Mouse (Mus musculus) E14TG2a.4 (cell line): ENCODE measurements around the gene Ktn1.

Experiments used
- H3K27me3 ChIP-seq: 2 replicates; pipeline ENCODE4 v1.6.1; 2014; ENCODE audit warnings: low read length, control low read depth; ENCODE audit not compliant: insufficient read depth
- H3K36me3 ChIP-seq: 2 replicates; pipeline ENCODE4 v1.6.1; 2014; ENCODE audit warnings: low read length, control low read depth; ENCODE audit not compliant: insufficient read depth
- H3K4me1 ChIP-seq: replicated peaks from 2 replicates; pipeline ENCODE4 v1.6.1; 2014; ENCODE audit warnings: low read depth, low read length, control low read depth
- H3K4me3 ChIP-seq: replicated peaks from 2 replicates; pipeline ENCODE4 v1.5.1; 2014; ENCODE audit warnings: mild to moderate bottlenecking, low read length
- H3K9me3 ChIP-seq: 2 replicates; pipeline ENCODE4 v1.6.1; 2014; ENCODE audit warnings: low read length, control low read depth
- CTCF ChIP-seq: conservative IDR thresholded peaks from 2 replicates; pipeline ENCODE4 v1.5.1; 2014; ENCODE audit warnings: low read length
- NANOG ChIP-seq: IDR thresholded peaks from 2 replicates; pipeline ENCODE4 v1.6.1; 2014; ENCODE audit warnings: borderline replicate concordance, low read length, mixed read lengths
- POU5F1 ChIP-seq: IDR thresholded peaks from 2 replicates; pipeline ENCODE4 v1.6.1; 2014; ENCODE audit warnings: low read length, borderline replicate concordance

Ktn1 gene

DNA sequence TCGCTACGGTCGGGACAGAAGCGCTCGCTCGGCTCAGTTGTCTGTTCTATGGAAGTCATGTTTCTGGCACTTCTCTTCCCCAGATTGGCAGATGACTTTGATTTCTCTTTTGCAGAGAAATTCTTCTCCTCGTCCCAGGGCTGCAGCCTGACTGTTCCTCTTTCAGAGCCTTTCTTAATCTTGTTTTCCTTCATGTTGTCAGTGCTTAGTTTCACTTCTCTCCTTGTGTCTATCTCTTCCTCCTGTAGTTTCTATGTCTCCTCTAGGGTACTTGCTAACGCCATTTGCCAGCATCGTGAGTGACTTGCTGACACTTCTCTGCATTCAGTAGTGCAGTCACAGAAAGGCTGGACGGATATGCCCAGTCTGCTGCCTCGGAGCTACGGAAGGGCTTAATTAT is 87.1 kb downstream of the Ktn1 start:
- Histone ChIP-seq H3K4me1 (no peaks in the 10 kb centered on the region), H3K4me3 (no peak overlapping the region), H3K27me3 (no peaks in the 10 kb centered on the region), H3K36me3 (peaks cover 93% of the 10 kb centered on the region), H3K9me3 (no peaks in the 10 kb centered on the region)
- TF ChIP-seq NANOG (no peak), POU5F1 (no peak), CTCF (no peak)

DNA sequence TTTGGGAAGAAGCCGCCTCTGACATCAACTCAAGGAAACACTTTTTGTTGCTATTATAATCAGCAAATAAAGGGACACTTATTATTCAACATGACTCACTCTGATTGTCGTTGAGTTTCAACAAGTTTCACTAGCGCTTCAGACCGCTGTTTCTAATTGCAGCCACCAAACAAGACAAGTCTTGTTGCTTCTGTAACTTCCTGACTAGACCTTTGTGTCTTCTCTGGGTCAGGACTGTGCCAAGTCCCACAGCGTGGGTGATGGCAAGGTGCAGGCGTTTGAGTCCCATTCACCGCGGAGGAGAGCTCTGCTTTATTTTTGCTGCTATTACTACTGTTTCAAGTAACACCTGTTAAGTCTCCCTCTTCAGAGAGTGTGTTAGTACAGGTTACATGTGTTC is 88.2 kb downstream of the Ktn1 start:
- Histone ChIP-seq H3K36me3 (peaks cover 95% of the 10 kb centered on the region), H3K27me3 (no peaks in the 10 kb centered on the region), H3K9me3 (no peaks in the 10 kb centered on the region), H3K4me3 (no peak overlapping the region), H3K4me1 (no peaks in the 10 kb centered on the region)
- TF ChIP-seq NANOG (no peak), CTCF (no peak), POU5F1 (no peak)

DNA sequence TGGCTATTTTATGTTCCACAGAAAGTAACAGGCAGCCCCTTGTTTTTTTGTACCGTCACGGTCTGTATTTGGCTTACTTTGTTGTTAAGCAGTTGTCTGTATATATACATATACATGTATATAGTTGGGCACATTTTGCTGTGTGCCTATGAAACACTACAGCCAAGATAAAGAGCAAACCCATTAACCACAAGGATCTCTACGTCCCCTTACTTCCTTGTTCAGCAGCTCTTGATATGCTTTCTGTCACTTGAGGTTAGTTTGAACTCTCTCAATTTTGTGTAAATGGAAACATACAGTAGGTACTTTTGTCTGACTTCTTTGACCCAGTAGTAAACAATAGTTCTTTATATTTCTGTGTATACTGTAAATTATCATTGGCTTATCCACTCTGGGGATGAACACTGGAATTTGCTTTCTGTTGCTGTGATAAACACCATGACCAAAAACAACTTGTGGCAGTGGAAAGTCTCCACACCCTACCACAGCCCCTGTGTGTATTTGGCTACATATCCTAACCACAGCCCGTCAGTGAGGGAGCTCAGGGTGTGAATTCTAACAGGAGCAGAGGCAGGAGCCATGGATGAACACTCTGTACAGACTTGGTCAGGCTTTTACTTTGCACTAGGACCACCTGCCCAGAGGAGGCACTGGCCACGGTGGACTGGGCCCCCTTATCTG is 92.2 kb downstream of the Ktn1 start:
- Histone ChIP-seq H3K36me3 (peaks cover 71% of the 10 kb centered on the region), H3K4me1 (no peaks in the 10 kb centered on the region), H3K9me3 (no peaks in the 10 kb centered on the region), H3K27me3 (no peaks in the 10 kb centered on the region), H3K4me3 (no peak overlapping the region)
- TF ChIP-seq CTCF (no peak), POU5F1 (no peak), NANOG (no peak)

DNA sequence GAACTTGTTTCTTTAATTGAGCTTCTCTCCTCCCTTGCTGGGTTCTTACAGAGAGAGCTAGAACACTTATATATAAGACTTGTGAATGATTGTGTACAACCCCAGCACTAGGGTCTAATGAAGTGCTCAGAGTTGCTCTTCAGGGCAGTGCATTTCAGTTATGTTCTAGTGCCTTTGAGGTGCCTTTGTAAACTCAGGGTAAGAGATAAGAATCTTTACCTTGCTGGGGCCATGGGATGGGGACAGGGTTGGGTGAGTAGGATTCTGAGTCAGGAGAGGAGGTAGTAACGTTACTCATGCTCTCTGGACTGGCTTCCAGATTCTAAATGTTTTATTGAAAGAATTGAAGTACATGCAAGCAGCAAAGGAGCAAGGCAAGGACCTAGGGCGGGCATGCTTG is 92.8 kb downstream of the Ktn1 start:
- TF ChIP-seq POU5F1 (no peak), CTCF (no peak), NANOG (no peak)
- Histone ChIP-seq H3K36me3 (peaks cover 65% of the 10 kb centered on the region), H3K4me3 (no peak overlapping the region), H3K4me1 (no peaks in the 10 kb centered on the region), H3K27me3 (no peaks in the 10 kb centered on the region), H3K9me3 (no peaks in the 10 kb centered on the region)

DNA sequence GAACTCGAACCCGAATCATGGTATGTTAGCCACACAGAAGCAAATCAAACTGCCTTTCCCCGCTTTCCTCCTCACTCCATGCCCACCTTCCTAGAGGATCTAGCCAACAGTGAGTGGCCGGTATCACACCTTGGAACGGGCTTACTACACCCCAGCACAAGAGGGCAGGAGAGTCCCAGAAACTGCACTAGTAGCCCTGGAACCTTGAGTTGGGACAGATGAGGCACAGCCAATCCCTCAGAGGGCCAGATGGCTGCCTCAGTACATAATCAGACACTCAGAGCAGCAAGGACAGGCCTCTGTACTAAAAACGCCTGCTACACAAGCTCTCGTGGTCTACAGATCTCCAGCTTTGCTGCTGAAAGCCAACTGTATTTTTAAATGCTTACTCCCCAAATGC is 94.4 kb downstream of the Ktn1 start:
- Histone ChIP-seq H3K27me3 (no peaks in the 10 kb centered on the region), H3K4me3 (no peak overlapping the region), H3K9me3 (no peaks in the 10 kb centered on the region), H3K4me1 (peaks cover 4% of the 10 kb centered on the region; the same call in 1 of the 2 replicates), H3K36me3 (peaks cover 49% of the 10 kb centered on the region)
- TF ChIP-seq NANOG (no peak), CTCF (peak; percentile 11; the same call in 1 of the 2 replicates), POU5F1 (no peak)

DNA sequence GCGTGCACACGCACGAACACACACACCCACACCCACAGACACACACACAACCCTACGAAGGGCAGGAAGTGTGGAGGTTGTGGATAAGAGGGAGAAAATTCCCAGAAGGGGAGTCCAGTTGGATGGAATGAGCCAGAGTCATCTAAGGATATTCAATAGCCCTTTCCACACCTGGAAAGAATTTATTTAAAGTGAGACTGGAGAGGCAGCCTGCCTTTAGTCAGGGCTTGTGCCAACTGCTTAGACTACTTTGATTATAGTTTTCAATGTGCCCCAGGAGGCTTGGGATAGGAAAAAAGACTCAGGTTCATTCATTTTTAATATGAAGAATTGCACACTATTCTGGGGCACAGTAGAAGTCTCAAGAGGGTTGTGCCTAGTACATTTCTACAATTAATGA is 96.8 kb downstream of the Ktn1 start:
- Histone ChIP-seq H3K36me3 (peaks cover 33% of the 10 kb centered on the region), H3K4me3 (no peak overlapping the region), H3K27me3 (no peaks in the 10 kb centered on the region), H3K4me1 (peaks cover 16% of the 10 kb centered on the region), H3K9me3 (peaks cover 8% of the 10 kb centered on the region)
- TF ChIP-seq CTCF (no peak), POU5F1 (no peak), NANOG (no peak)

DNA sequence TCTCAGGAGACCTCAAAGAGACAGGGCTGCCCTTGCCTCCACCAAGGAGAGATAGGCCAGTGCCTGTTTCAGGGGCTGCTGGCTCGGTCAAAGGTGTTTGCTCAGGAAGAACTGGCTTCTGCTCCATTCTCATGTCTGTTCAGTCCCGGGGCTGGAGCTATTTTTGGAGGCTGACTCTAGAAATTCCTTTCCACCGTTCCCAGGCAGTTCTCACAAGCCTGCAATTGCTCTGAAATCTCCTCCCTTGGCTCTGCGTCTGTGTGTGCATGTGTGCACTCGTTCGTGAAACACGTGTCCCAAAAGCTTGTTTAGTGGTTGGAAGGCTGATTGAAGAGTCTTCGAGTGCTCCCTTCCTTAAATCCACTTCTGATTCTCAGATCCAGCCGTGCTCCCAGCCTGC is 99.3 kb downstream of the Ktn1 start:
- Histone ChIP-seq H3K4me3 (no peak overlapping the region), H3K4me1 (peaks cover 16% of the 10 kb centered on the region), H3K36me3 (peaks cover 15% of the 10 kb centered on the region), H3K9me3 (peaks cover 10% of the 10 kb centered on the region), H3K27me3 (no peaks in the 10 kb centered on the region)
- no peak for TF ChIP-seq CTCF
- no peak for TF ChIP-seq NANOG
- no peak for TF ChIP-seq POU5F1

DNA sequence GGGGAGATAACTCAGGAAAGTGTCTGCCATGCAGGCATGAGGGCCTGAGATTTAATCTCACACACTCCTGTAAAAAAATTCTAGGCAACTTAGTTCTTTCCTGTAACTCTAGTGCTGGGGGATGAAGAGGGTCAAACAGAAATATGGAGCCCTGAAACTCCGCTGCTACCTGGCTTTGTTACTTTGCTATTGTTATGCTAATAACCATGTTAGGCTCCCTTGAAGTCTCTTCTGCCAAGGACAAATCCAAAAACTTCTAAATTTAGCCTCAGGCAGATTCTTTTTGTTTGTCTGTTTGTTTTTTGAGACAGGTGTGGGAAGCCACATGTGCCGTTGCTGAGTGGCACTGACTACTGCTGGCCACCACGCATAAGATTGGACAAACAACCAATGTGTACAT is 100.5 kb downstream of the Ktn1 start:
- TF ChIP-seq CTCF (no peak), NANOG (no peak), POU5F1 (peak; percentile 52; the same call in 1 of the 2 replicates)
- no peaks in the 10 kb centered on the region for H3K27me3 ChIP-seq
- no peak overlapping the region for H3K4me3 ChIP-seq
- peaks cover 8% of the 10 kb centered on the region; the same call in 1 of the 2 replicates for H3K36me3 ChIP-seq
- peaks cover 20% of the 10 kb centered on the region for H3K4me1 ChIP-seq
- H3K9me3 ChIP-seq, result peaks cover 10% of the 10 kb centered on the region
